Mouse (Mus musculus): ENCODE results near the gene L1td1. TPM values are rescaled to one million over a fixed set of nuclear protein-coding genes. Genes with fewer than 3 reads are reported as not detected.

L1td1 gene
- 0.14 TPM for polyA plus RNA-seq (2014; fragmentation: Illumina TruSeq; extraction: RNeasy Lipid Tissue Mini Kit (QIAGEN cat#74804); ENCODE audit: low read depth, low replicate concordance)

DNA sequence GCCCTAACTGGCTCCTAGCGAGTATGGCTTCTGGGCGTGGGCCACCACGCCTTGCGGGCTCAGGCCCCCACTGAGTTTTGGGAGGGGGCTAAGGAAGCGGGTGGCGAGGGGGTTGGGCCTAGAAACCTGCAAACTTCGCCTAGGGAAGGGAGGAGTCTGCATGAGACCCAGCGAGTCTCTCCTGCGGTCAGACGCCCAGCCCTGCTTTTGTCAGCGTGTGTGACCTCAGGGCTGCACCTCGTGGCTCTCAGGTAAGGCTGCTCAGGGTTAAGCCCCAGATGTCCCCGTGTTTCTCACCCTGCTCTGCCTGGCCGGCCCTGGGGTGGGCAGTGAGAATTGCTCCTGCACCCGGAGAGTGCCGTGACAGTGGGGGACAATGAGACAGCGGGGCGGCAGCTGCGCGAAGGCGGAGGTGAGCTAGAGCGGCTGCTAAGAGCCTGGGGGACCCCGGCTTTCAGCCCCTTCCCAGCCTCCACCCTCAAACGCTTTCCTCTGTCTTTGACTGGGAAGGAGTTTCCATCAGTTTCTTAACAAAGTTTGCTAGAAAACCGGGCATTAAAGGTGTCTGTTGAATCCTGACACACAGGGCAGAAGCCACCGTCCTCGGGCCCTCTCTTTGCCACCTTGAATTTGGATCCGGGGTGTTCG is at the start of gene L1td1:
TSS of gene L1td1 (plus strand) at position 145 of the 648 bp plus-strand sequence.

Other genes starting within 250 kb of the L1td1 start
- gene Kank4, start 90.8 kb downstream of the L1td1 start, polyA plus RNA-seq (2014; fragmentation: Illumina TruSeq; extraction: RNeasy Lipid Tissue Mini Kit (QIAGEN cat#74804); ENCODE audit: low read depth, low replicate concordance): 2.6 TPM
- gene I0C0044D17Rik, start 97.1 kb downstream of the L1td1 start, polyA plus RNA-seq (2014; fragmentation: Illumina TruSeq; extraction: RNeasy Lipid Tissue Mini Kit (QIAGEN cat#74804); ENCODE audit: low read depth, low replicate concordance): not detected
- 25.4 TPM for gene Usp1, start 197.1 kb downstream of the L1td1 start, polyA plus RNA-seq (2014; fragmentation: Illumina TruSeq; extraction: RNeasy Lipid Tissue Mini Kit (QIAGEN cat#74804); ENCODE audit: low read depth, low replicate concordance)

Data from adipose tissue, adult 10 weeks (tissue).